ENCODE assay signal across 13 mouse cellular contexts in the genomic region with DNA sequence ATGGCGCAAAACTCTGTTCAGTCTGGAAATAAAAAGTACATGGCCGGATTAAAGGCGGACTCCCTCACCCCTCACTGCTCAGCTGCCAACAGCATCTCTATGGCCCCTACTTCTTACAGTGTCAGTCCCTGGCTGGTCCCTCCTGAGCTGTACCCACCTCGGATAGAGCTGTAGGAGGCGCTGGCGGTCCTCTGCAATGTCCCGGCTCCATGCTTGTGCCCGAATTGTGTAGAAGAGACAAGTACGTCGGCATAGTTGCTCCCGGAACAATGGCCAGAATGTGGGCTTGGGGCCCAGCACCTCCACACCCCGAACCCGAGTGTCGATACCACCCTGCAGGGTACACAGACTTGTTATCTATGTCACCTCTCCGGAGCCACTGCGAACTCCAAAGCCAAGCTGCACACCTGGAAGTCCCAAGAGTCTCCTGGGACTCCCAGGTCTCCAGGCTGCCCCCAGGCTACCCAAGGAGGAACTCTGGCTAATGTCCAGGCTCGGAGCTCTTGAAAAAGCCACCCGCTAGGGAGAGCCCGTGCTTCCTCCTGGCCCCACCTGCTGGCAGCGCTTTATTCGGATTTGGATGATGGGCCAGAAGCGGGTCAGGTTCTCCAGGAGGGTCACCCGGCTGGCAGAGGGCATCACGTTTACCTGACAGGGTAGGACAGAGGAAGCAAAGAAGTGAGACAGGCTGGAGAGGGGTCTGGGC. TPM values are rescaled to one million over a fixed set of nuclear protein-coding genes. Genes with fewer than 3 reads are reported as not detected.
DNase-seq lines count a peak whose midpoint lies in the region; ATAC-seq and TF ChIP-seq lines count a peak whose summit lies in the region.
"Had no signal": no experiment of that assay in that cellular context is flagged by ENCODE, and none has a peak within 500 bp of the region (broad histone marks: within the 10 kb centered on the region; RNA-seq: fewer than 3 reads in every experiment).

No protein-coding gene starts in this region.

- H3K27me3 ChIP-seq in kidney, postnatal 0 days (ENCODE audit: insufficient read depth, low read length): no peaks in the 10 kb centered on the region

- peak; percentile 35; the same call in 1 of the 2 replicates for TF ChIP-seq CTCF in kidney, postnatal 0 days (IDR thresholded peaks at IDR 0.05; ENCODE audit: low read depth)

- peak; percentile 33 to 43 for DNase-seq in cerebellum, postnatal 10 days
- DNase-seq in cerebellum, postnatal 36 days: no peak
- DNase-seq in kidney, postnatal 0 days (ENCODE audit: low spot score): no peak
- DNase-seq in kidney, adult 8-10 months: no peak
- peak; percentile 66 for DNase-seq in ZHBTc4 (ENCODE audit: low read depth, low spot score)
- peak; percentile 21 for DNase-seq in lung, postnatal 14 days
- no peak for DNase-seq in layer of hippocampus, adult 9-11 months
- DNase-seq: adrenal gland, postnatal 36 days; cerebellum, adult 18-20 months; heart, adult 11 months; thymus, adult 18-20 months had no signal

- H3K36me3 ChIP-seq in kidney, postnatal 0 days (ENCODE audit: insufficient read depth, low read length): no peaks in the 10 kb centered on the region

- no peak for ATAC-seq in kidney, postnatal 0 days (replicated peaks; ENCODE audit: low FRiP score, low read depth)
- ATAC-seq in erythroblast, adult 5-6 weeks (replicated peaks; ENCODE audit: low FRiP score, poor library complexity, severe bottlenecking): no peak

- H3K9ac ChIP-seq in kidney, postnatal 0 days (ENCODE audit: low read depth, low read length): no peak overlapping the region

- H3K9me3 ChIP-seq in kidney, postnatal 0 days (replicated peaks; ENCODE audit: low read length): no peaks in the 10 kb centered on the region

- no peak overlapping the region for H3K4me2 ChIP-seq in kidney, postnatal 0 days (ENCODE audit: low read length)

- H3K4me3 ChIP-seq in kidney, postnatal 0 days (replicated peaks; ENCODE audit: low read depth, low read length): no peak overlapping the region
- H3K4me3 ChIP-seq: erythroblast, embryonic 14.5 days had no signal

- H3K27ac ChIP-seq in kidney, postnatal 0 days: no peak overlapping the region

- H3K4me1 ChIP-seq in kidney, postnatal 0 days (replicated peaks; ENCODE audit: insufficient read depth, low read length): no peaks in the 10 kb centered on the region

- 41% methylated on average over 24 of the region's 24 CpGs for WGBS in kidney, postnatal 0 days

RNA-seq across cellular contexts. Expression of a gene that starts 24.1 kb away (rescaled TPM):
- 6.0 and 6.5 TPM in 2 replicates for polyA plus RNA-seq in kidney, postnatal 0 days (2015; fragmentation: Nextera tagmentation; extraction: Ambion mirVana)
- total RNA-seq in erythroblast, adult 5-6 weeks (2015; ENCODE audit: low replicate concordance): 1.3 TPM in 1 of 2 replicates, not detected in the other
- 3.3 and 4.5 TPM in 2 replicates for total RNA-seq in erythroblast, adult 5-6 weeks (2017; ENCODE audit: low replicate concordance)

RNA-seq across cellular contexts. Expression of a gene that starts 25.6 kb away (rescaled TPM):
- polyA plus RNA-seq in kidney, postnatal 0 days (2015; fragmentation: Nextera tagmentation; extraction: Ambion mirVana): 31.8 and 32.7 TPM in 2 replicates
- 2.7 and 3.3 TPM in 2 replicates for total RNA-seq in erythroblast, adult 5-6 weeks (2015; ENCODE audit: low replicate concordance)
- 1.5 and 4.0 TPM in 2 replicates for total RNA-seq in erythroblast, adult 5-6 weeks (2017; ENCODE audit: low replicate concordance)

RNA-seq across cellular contexts. Expression of a gene that starts 33.9 kb away (rescaled TPM):
- 5.5 and 6.0 TPM in 2 replicates for polyA plus RNA-seq in kidney, postnatal 0 days (2015; fragmentation: Nextera tagmentation; extraction: Ambion mirVana)
- 7.3 and 11.5 TPM in 2 replicates for total RNA-seq in erythroblast, adult 5-6 weeks (2015; ENCODE audit: low replicate concordance)
- 6.0 and 7.8 TPM in 2 replicates for total RNA-seq in erythroblast, adult 5-6 weeks (2017; ENCODE audit: low replicate concordance)

RNA-seq across cellular contexts. Expression of a gene that starts 34.6 kb away (rescaled TPM):
- polyA plus RNA-seq in kidney, postnatal 0 days (2015; fragmentation: Nextera tagmentation; extraction: Ambion mirVana): 0.10 and 0.11 TPM in 2 replicates
- total RNA-seq in erythroblast, adult 5-6 weeks (2015; ENCODE audit: low replicate concordance): not detected in 2 replicates
- total RNA-seq in erythroblast, adult 5-6 weeks (2017; ENCODE audit: low replicate concordance): not detected in 2 replicates

Comparison
In these comparisons a context has a peak if more than half of its experiments do, and no peak if none do; other contexts are left out.
1. DNase-seq: peak in cerebellum, postnatal 10 days (2 of 2), ZHBTc4 (single experiment) and lung, postnatal 14 days (single experiment); none in cerebellum, postnatal 36 days (0 of 2), kidney, postnatal 0 days (single experiment), kidney, adult 8-10 months (0 of 2) and layer of hippocampus, adult 9-11 months (single experiment).